Mouse (Mus musculus) MEL (cell line): ENCODE results near the gene Rln1.

Experiments used
- CTCF ChIP-seq, 3 experiments: IDR thresholded peaks in 2 of 3; conservative IDR thresholded peaks in 1 of 3; 2 replicates each; pipeline ENCODE4 v1.5.1; 2011 to 2012; ENCODE audit warnings: low read length in 3 of 3, low read depth in 2 of 3, mild to moderate bottlenecking in 2 of 3, improper control_type of control experiment in 1 of 3, inconsistent platforms in 1 of 3, mixed read lengths in 1 of 3, moderate library complexity in 1 of 3; ENCODE audit not compliant: control insufficient read depth in 1 of 3, insufficient read depth in 1 of 3, poor library complexity in 1 of 3, severe bottlenecking in 1 of 3
- ELF1 ChIP-seq: IDR thresholded peaks from 2 replicates; pipeline ENCODE4 v1.6.1; 2014; ENCODE audit warnings: low read depth, mild to moderate bottlenecking, inconsistent platforms, low read length, improper control_type of control experiment, moderate library complexity
- MAX ChIP-seq: IDR thresholded peaks from 2 replicates; pipeline ENCODE4 v1.6.1; 2011; ENCODE audit warnings: low read length, improper control_type of control experiment
- MEF2A ChIP-seq: IDR thresholded peaks from 2 replicates; pipeline ENCODE4 v1.6.1; 2014; ENCODE audit warnings: low read depth, mild to moderate bottlenecking, inconsistent platforms, low read length, improper control_type of control experiment; ENCODE audit not compliant: poor library complexity, insufficient replicate concordance, severe bottlenecking; ENCODE audit errors: extremely low read depth
- MYC ChIP-seq: IDR thresholded peaks from 2 replicates; pipeline ENCODE4 v1.6.1; 2011; ENCODE audit warnings: low read depth, mild to moderate bottlenecking, low read length, improper control_type of control experiment, moderate library complexity
- POLR2A ChIP-seq, 2 experiments: IDR thresholded peaks; 2 replicates each; pipeline ENCODE4 v1.6.1; 2011 to 2012; ENCODE audit warnings: low read length in 2 of 2, mild to moderate bottlenecking in 2 of 2, control low read depth in 1 of 2, improper control_type of control experiment in 1 of 2, low read depth in 1 of 2, moderate library complexity in 1 of 2; ENCODE audit not compliant: control insufficient read depth in 1 of 2, insufficient read depth in 1 of 2, poor library complexity in 1 of 2
- POLR2AphosphoS2 ChIP-seq: IDR thresholded peaks from 2 replicates; pipeline ENCODE4 v1.6.1; 2011; ENCODE audit warnings: low read length, improper control_type of control experiment
- TCF12 ChIP-seq: IDR thresholded peaks from 2 replicates; pipeline ENCODE4 v1.6.1; 2014; ENCODE audit warnings: low read depth, mild to moderate bottlenecking, inconsistent platforms, low read length, improper control_type of control experiment, moderate library complexity
- USF1 ChIP-seq: IDR thresholded peaks from 2 replicates; pipeline ENCODE4 v1.6.1; 2014; ENCODE audit warnings: low read depth, mild to moderate bottlenecking, inconsistent platforms, low read length, improper control_type of control experiment, moderate library complexity
- USF2 ChIP-seq, 2 experiments: IDR thresholded peaks; 2 replicates each; pipeline ENCODE4 v1.6.1; 2011 to 2012; ENCODE audit warnings: improper control_type of control experiment in 2 of 2, low read length in 2 of 2, borderline replicate concordance in 1 of 2, inconsistent platforms in 1 of 2, low read depth in 1 of 2, mild to moderate bottlenecking in 1 of 2; ENCODE audit not compliant: insufficient read depth in 1 of 2
- ZKSCAN1 ChIP-seq: IDR thresholded peaks from 2 replicates; pipeline ENCODE4 v1.6.1; 2012; ENCODE audit warnings: low read depth, mild to moderate bottlenecking, inconsistent platforms, low read length, improper control_type of control experiment, moderate library complexity
- ZNF384 ChIP-seq: IDR thresholded peaks from 2 replicates; pipeline ENCODE4 v1.6.1; 2012; ENCODE audit warnings: low read depth, mild to moderate bottlenecking, inconsistent platforms, low read length, improper control_type of control experiment

- no peak for TF ChIP-seq CTCF (IDR thresholded peaks at IDR 0.05 in 2 of 3, conservative IDR thresholded peaks at IDR 0.05 in 1 of 3; ENCODE audit: control insufficient read depth in 1 of 3, insufficient read depth in 1 of 3, low read depth in 2 of 3, low read length in 3 of 3, poor library complexity in 1 of 3, severe bottlenecking in 1 of 3)
- TF ChIP-seq USF1 = no peak
- TF ChIP-seq POLR2A (IDR thresholded peaks at IDR 0.05; ENCODE audit: control insufficient read depth in 1 of 2, insufficient read depth in 1 of 2, low read depth in 1 of 2, low read length in 2 of 2, poor library complexity in 1 of 2) = no peak
- no peak for TF ChIP-seq POLR2AphosphoS2
- no peak for TF ChIP-seq TCF12
- TF ChIP-seq ZKSCAN1 = no peak
- TF ChIP-seq ELF1 = no peak
- no peak for TF ChIP-seq ZNF384
- TF ChIP-seq MYC = no peak
- TF ChIP-seq USF2 (IDR thresholded peaks at IDR 0.05; ENCODE audit: borderline replicate concordance in 1 of 2, insufficient read depth in 1 of 2, low read depth in 1 of 2, low read length in 2 of 2) = no peak
- TF ChIP-seq MEF2A = no peak
- no peak; the same call in 1 of the 2 replicates for TF ChIP-seq MAX
These were observed 21.8 kb upstream of the Rln1 start for GRCm38 (mm10) chr19:29356281-29356680.
